Mouse (Mus musculus): ENCODE measurements around the gene Gclm. TPM values are rescaled to one million over a fixed set of nuclear protein-coding genes. Genes with fewer than 3 reads are reported as not detected.
"Not testable (repeated sequence)": the region's sequence is repeated elsewhere in the genome, so short reads cannot be mapped to it uniquely, and the experiment has no call there.

Gene Gclm
- polyA plus RNA-seq, 1 experiment from 2014 or later = 39.9 TPM

- no peaks in the 10 kb centered on the region for H3K27me3 ChIP-seq (replicated peaks; ENCODE audit: low read depth, poor library complexity, severe bottlenecking)
- H3K36me3 ChIP-seq (replicated peaks) = peaks cover 38% of the 10 kb centered on the region
- no peak overlapping the region for H3K27ac ChIP-seq (replicated peaks)
- WGBS = 79% methylated on average over 5 of the region's 5 CpGs
- no peaks in the 10 kb centered on the region for H3K9me3 ChIP-seq
- no peak overlapping the region for H3K4me3 ChIP-seq
- H3K4me1 ChIP-seq = peaks cover 6% of the 10 kb centered on the region
- no peak for DNase-seq (ENCODE audit: low spot score)
Measured at GRCm38 (mm10) chr3:122287195-122287594, 41.8 kb downstream of the Gclm start.

- H3K4me1 ChIP-seq = peaks cover 11% of the 10 kb centered on the region
- no peaks in the 10 kb centered on the region for H3K27me3 ChIP-seq (replicated peaks; ENCODE audit: low read depth, poor library complexity, severe bottlenecking)
- WGBS = 87% methylated on average over 5 of the region's 5 CpGs
- no peak overlapping the region for H3K27ac ChIP-seq (replicated peaks)
- H3K4me3 ChIP-seq = no peak overlapping the region
- no peak for DNase-seq (ENCODE audit: low spot score)
- no peaks in the 10 kb centered on the region for H3K9me3 ChIP-seq
- H3K36me3 ChIP-seq (replicated peaks) = peaks cover 23% of the 10 kb centered on the region
Measured at GRCm38 (mm10) chr3:122288613-122289195, 43.3 kb downstream of the Gclm start.

DNA sequence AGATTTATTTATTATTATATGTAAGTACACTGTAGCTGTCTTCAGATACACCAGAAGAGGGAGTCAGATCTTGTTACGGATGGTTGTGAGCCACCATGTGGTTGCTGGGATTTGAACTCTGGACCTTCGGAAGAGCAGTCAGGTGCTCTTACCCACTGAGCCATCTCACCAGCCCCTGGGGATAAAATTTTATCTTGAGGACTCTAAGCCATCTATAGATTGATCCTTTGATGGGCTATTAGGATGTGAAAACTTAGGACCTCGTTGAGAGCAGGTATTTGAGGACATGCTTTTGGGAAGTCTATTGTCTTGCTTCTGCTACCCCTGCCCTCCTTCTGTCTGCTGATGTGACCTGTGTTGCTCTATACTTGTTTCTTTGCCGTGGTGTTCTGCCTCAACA lies 44.0 kb downstream of the Gclm start:
- not testable (repeated sequence) for H3K27ac ChIP-seq (replicated peaks); H3K27me3 ChIP-seq (replicated peaks; ENCODE audit: low read depth, poor library complexity, severe bottlenecking); H3K9me3 ChIP-seq; H3K4me3 ChIP-seq; DNase-seq (ENCODE audit: low spot score)
- Histone ChIP-seq H3K4me1 (peaks cover 16% of the 10 kb centered on the region), H3K36me3 (replicated peaks) (peaks cover 17% of the 10 kb centered on the region)
- 63% methylated on average over 4 of the region's 4 CpGs for WGBS

DNA sequence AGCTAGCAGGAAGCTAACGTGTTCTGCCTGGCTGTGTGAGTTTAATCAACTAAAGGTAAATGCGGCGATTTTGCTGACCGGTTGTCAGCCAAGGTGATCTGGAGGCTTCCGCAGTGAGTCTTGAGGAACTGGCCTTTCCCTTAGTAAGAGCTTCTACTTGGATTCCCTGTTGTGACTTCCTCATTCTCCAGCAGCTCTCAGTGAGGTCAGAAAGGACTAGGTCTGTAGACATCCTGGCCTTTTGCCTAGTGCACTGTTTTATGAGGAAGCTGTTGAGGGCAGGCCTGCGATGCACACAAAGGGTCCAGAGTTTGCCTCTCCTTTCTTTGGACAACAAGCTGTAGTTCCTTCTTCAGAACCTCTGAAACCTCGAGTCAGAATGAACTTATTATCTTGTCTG lies 45.3 kb downstream of the Gclm start:
- Histone ChIP-seq H3K27me3 (replicated peaks; ENCODE audit: low read depth, poor library complexity, severe bottlenecking) (no peaks in the 10 kb centered on the region), H3K4me1 (peaks cover 29% of the 10 kb centered on the region), H3K9me3 (no peaks in the 10 kb centered on the region), H3K36me3 (replicated peaks) (peaks cover 3% of the 10 kb centered on the region), H3K4me3 (no peak overlapping the region), H3K27ac (replicated peaks) (no peak overlapping the region)
- 86% methylated on average over 7 of the region's 7 CpGs for WGBS
- DNase-seq (ENCODE audit: low spot score) = no peak

DNA sequence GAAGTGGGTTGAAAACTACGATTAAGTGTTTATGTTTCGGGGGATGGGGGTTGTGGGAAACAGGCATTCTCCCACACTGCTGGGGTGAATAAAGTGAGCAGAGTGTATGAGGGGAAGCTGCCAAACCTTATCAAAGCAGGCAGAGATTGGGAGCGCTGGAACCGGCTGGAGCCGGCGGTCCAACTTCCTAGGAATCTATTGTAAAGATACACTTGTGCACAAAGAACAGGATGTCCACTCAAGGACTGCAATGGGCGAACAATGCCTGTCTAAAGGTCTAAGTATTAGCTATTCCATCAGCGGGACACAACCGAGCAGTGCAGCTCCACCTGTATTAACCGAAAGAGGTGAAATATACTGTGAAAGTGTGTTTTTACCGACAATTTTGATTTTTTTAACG lies 46.5 kb downstream of the Gclm start:
- Histone ChIP-seq H3K27me3 (replicated peaks; ENCODE audit: low read depth, poor library complexity, severe bottlenecking) (no peaks in the 10 kb centered on the region), H3K27ac (replicated peaks) (no peak overlapping the region), H3K36me3 (replicated peaks) (no peaks in the 10 kb centered on the region), H3K4me1 (peaks cover 40% of the 10 kb centered on the region), H3K9me3 (no peaks in the 10 kb centered on the region), H3K4me3 (peak overlapping the region; percentile 89; the same call in 1 of the 2 replicates)
- WGBS = 55% methylated on average over 12 of the region's 12 CpGs
- peak; percentile 18 for DNase-seq (ENCODE audit: low spot score)

- no peaks in the 10 kb centered on the region for H3K27me3 ChIP-seq (replicated peaks; ENCODE audit: low read depth, poor library complexity, severe bottlenecking)
- peak; percentile 94 for DNase-seq (ENCODE audit: low spot score)
- peaks cover 47% of the 10 kb centered on the region for H3K4me1 ChIP-seq
- no peaks in the 10 kb centered on the region for H3K36me3 ChIP-seq (replicated peaks)
- H3K4me3 ChIP-seq = peak overlapping the region; percentile 89
- H3K9me3 ChIP-seq = no peaks in the 10 kb centered on the region
- H3K27ac ChIP-seq (replicated peaks) = peak overlapping the region; percentile 98
- WGBS = 7% methylated on average over 54 of the region's 54 CpGs
Measured at GRCm38 (mm10) chr3:122292300-122293222, 47.2 kb downstream of the Gclm start.

DNA sequence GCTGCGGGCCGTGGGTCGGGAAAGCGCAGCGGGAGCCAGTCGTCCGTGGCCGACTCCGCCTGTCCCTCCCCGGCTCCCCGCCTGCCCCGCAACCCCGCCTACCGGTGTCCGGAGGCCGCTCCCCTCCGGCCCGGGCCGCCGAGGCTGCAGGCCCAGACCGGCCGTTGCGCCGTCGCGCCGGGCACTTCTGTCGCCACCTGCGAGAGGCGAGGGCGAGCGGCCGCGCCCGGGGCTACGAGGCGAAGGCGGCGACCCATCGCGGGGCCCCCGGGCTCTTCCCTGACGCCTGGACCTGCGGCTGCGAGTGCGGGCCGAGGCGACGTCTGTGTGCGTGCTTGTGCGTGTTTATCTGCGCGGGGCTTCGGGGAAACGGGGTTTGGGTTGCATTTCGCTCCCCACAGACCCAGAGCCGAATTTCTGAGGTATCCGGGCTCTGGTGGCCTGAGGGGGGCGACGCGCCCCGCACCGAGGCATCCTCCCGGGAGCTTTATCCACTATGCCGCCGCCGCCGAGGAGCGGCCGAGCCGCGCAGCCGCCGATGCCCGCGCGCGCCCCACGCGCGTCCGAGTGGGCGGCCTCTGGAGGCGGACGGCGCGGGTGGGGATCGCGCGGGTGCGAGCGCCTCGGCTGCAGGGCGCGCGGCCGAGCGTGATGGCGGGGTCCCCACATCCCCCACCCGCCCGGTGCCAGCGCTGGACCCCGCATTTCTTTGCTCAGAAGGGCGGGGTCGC lies 48.0 kb downstream of the Gclm start:
- peaks cover 48% of the 10 kb centered on the region for H3K4me1 ChIP-seq
- DNase-seq (ENCODE audit: low spot score) = no peak
- under 1% methylated on average over 105 of the region's 105 CpGs for WGBS

DNA sequence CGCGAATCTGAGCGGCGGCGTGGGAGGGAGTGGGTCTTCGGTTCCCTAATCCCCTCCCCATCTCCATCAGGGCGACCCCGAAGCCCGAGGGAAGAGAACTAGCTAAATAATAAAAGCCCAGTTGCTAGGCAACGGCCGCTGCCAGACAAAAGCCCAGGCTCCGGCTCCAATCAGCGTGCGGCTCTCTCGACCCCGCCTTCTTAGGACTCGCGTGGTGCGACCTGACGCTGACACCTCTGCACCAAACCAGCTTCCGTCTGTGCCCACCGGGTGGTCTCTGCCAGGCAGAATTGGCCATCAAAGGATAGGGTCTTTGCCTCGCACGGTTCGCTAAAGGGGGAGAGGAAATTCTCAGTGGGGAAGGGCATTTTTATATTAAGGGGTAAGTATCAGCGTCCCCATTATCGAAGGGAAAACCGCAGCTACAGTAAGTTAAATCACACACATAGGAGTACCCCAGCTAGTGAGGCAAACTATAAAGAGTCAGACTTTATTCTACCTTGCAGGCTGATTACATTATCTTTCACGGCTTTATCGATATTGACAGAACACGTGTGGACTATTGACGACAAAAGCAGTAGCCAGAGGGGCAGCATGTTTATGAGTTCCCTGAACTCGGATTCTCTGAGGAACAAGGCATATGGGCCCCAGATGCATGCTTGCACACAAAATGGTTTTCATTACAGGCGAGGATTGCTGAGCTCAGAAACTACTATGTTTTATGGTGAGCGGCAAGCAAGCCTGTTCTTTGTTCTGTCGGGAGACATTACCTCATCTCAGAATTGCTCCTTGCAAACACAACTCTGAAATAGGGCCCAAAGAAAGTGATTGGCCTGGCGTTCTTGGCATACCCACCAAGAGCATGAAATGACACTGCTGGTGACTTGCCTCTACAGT lies 48.8 kb downstream of the Gclm start, which contains the start of gene Bcar3:
Gene Bcar3, plus strand, starts transcription at position 183 of the 897 bp plus-strand sequence.
- H3K27ac ChIP-seq (replicated peaks) = peak within 1 kb of the TSS; percentile 98
- H3K4me3 ChIP-seq = peak within 1 kb of the TSS; percentile 89

More for the DNA sequence above, 48.0 kb downstream of the Gclm start:
- Histone ChIP-seq H3K4me3 (peak overlapping the region; percentile 89), H3K36me3 (replicated peaks) (no peaks in the 10 kb centered on the region), H3K27ac (replicated peaks) (peak overlapping the region; percentile 98), H3K9me3 (no peaks in the 10 kb centered on the region), H3K27me3 (replicated peaks; ENCODE audit: low read depth, poor library complexity, severe bottlenecking) (no peaks in the 10 kb centered on the region)

GRCm38 (mm10) chr3:122295511-122295910 lies 50.2 kb downstream of the Gclm start:
- Histone ChIP-seq H3K9me3 (no peaks in the 10 kb centered on the region), H3K4me1 (peaks cover 59% of the 10 kb centered on the region), H3K27me3 (replicated peaks; ENCODE audit: low read depth, poor library complexity, severe bottlenecking) (0 out of 2 replicates have a peak, but pooled peaks cover 3% of the 10 kb centered on the region), H3K4me3 (no peak overlapping the region), H3K36me3 (replicated peaks) (no peaks in the 10 kb centered on the region), H3K27ac (replicated peaks) (no peak overlapping the region; the same call in 1 of the 2 replicates)
- WGBS = 8% methylated on average over 5 of the region's 5 CpGs
- DNase-seq (ENCODE audit: low spot score) = peak; percentile 76

More for the DNA sequence above, 48.8 kb downstream of the Gclm start, which contains the start of gene Bcar3:
- WGBS = 5% methylated on average over 37 of the region's 37 CpGs
- Histone ChIP-seq H3K27me3 (replicated peaks; ENCODE audit: low read depth, poor library complexity, severe bottlenecking) (no peaks in the 10 kb centered on the region), H3K4me1 (peaks cover 53% of the 10 kb centered on the region), H3K9me3 (no peaks in the 10 kb centered on the region), H3K36me3 (replicated peaks) (no peaks in the 10 kb centered on the region)
- DNase-seq (ENCODE audit: low spot score) = peak; percentile 95

- WGBS = 60% methylated on average over 5 of the region's 5 CpGs
- no peaks in the 10 kb centered on the region for H3K36me3 ChIP-seq (replicated peaks)
- no peak overlapping the region for H3K4me3 ChIP-seq
- peaks cover 67% of the 10 kb centered on the region for H3K4me1 ChIP-seq
- H3K9me3 ChIP-seq = no peaks in the 10 kb centered on the region
- H3K27me3 ChIP-seq (replicated peaks; ENCODE audit: low read depth, poor library complexity, severe bottlenecking) = 0 out of 2 replicates have a peak, but pooled peaks cover 6% of the 10 kb centered on the region
- DNase-seq (ENCODE audit: low spot score) = peak; percentile 37
- H3K27ac ChIP-seq (replicated peaks) = peak overlapping the region; percentile 48; the same call in 1 of the 2 replicates
Measured at GRCm38 (mm10) chr3:122296979-122297378, 51.6 kb downstream of the Gclm start.

- Histone ChIP-seq H3K27ac (replicated peaks) (peak overlapping the region; percentile 65), H3K36me3 (replicated peaks) (no peaks in the 10 kb centered on the region), H3K4me1 (peaks cover 39% of the 10 kb centered on the region), H3K27me3 (replicated peaks; ENCODE audit: low read depth, poor library complexity, severe bottlenecking) (0 out of 2 replicates have a peak, but pooled peaks cover 6% of the 10 kb centered on the region), H3K4me3 (no peak overlapping the region), H3K9me3 (no peaks in the 10 kb centered on the region)
- WGBS = 56% methylated on average over 9 of the region's 9 CpGs
- DNase-seq (ENCODE audit: low spot score) = no peak
Measured at GRCm38 (mm10) chr3:122300983-122301919, 55.9 kb downstream of the Gclm start.
